Mouse (Mus musculus) gastrocnemius, adult 2 months (tissue): ENCODE data around the gene Tada1. TPM values are rescaled to one million over a fixed set of nuclear protein-coding genes. Genes with fewer than 3 reads are reported as not detected.

Source experiments
- DNase-seq: peaks from one replicate; pipeline ENCODE4 v3.0.0; 2022
- H3K27ac ChIP-seq: fragments of 200-600 bp; 2 replicates; pipeline ENCODE4 v1.8.1; 2022; ENCODE audit warnings: mild to moderate bottlenecking
- H3K4me3 ChIP-seq: fragments of 200-600 bp; 2 replicates; pipeline ENCODE4 v1.8.1; 2022; ENCODE audit warnings: mild to moderate bottlenecking, moderate library complexity
- CTCF ChIP-seq: fragments of 200-600 bp; IDR thresholded peaks from 2 replicates; pipeline ENCODE4 v1.8.1; 2022; ENCODE audit warnings: antibody characterized with exemption, mild to moderate bottlenecking, moderate library complexity
- intact Hi-C: fragments of 180-260 bp; cut with DNase I; formaldehyde crosslinking; loops from one replicate; pipeline ENCODE4 v1.15.1; 2025
- total RNA-seq, 2 experiments: library from RNA; stranded (reverse); gene quantifications; 2 replicates each; pipeline ENCODE4 v1.2.3; 2021

Gene Tada1
- total RNA-seq, 2 experiments from 2014 or later: 5.1 to 6.1 TPM

GRCm38 (mm10) chr1:166441992-166442391 lies 63.1 kb downstream of the Tada1 start:
- intact Hi-C loops: no loop called here
- no peak for DNase-seq
- H3K4me3 ChIP-seq: no peak overlapping the region
- no peak overlapping the region for H3K27ac ChIP-seq
- no peak for TF ChIP-seq CTCF

Other genes with a start within 250 kb of the Tada1 start
- not detected for gene Gpa33, start 248.9 kb upstream of the Tada1 start, total RNA-seq
- gene Mael, start 140.3 kb upstream of the Tada1 start, total RNA-seq: not detected
- gene Ildr2, start 125.0 kb upstream of the Tada1 start, total RNA-seq: 1 to 10 TPM; 1.3 to 2.5 TPM
- gene Pogk, start 30.8 kb downstream of the Tada1 start, total RNA-seq: 10 to 100 TPM; 12.2 to 12.7 TPM
- not detected for gene Gm4846, start 118.5 kb downstream of the Tada1 start, total RNA-seq